In the genomic region with DNA sequence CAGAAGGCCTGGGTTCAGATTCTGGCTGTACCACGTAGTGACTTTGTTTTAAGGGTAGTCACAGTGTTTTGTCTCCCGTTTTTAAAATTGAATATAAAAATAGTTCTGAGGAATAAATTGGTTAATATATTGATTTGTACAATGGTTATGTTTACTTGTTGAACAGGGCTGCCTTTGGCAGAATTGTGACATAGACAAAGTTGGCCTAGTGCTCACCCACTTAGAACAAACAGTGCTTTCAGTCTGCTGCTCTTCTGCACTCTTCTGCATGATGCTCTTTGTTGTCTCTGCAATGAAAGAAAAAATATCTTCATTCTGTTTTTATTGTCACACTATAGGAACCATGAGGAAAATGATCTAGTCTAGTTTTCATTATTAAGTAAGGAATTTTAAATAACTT, we compare ENCODE assay signal across 28 mouse cellular contexts. TPM values are rescaled to one million over a fixed set of nuclear protein-coding genes. Genes with fewer than 3 reads are reported as not detected.
A peak's percentile ranks its signal among the peaks of the same experiment; 100 is the strongest.
DNase-seq lines count a peak whose midpoint lies in the region; ATAC-seq and TF ChIP-seq lines count a peak whose summit lies in the region.
"Had no signal": no experiment of that assay in that cellular context is flagged by ENCODE, and none has a peak within 500 bp of the region (broad histone marks: within the 10 kb centered on the region; RNA-seq: fewer than 3 reads in every experiment).

No protein-coding gene starts in this region.

- TF ChIP-seq CTCF in liver, postnatal 0 days (IDR thresholded peaks at IDR 0.05; ENCODE audit: low read depth): no peak
- TF ChIP-seq CTCF in forebrain, postnatal 0 days (IDR thresholded peaks at IDR 0.05; ENCODE audit: low read depth): no peak

- peak; percentile 6 for DNase-seq in layer of hippocampus, adult 9-11 months
- no peak for DNase-seq in layer of hippocampus, adult 8-10 months (ENCODE audit: low spot score in 2 of 2)
- no peak for DNase-seq in liver
- DNase-seq in liver, postnatal 0 days: no peak
- no peak for DNase-seq in forebrain, postnatal 0 days
- DNase-seq: adrenal gland, adult 2 months; adrenal gland, postnatal 14 days; cerebellum, adult 11-12 months; cerebellum, adult 8-10 months; cerebellum, postnatal 10 days; cerebellum, postnatal 36 days; embryo, embryonic 11 days; gastrocnemius, postnatal 10 days; gastrocnemius, postnatal 36 days; heart, adult 2 months; heart, postnatal 14 days; heart, postnatal 4 days had no signal

- 67% methylated on average over 2 of the region's 2 CpGs for WGBS in liver, embryonic 15.5 days (ENCODE audit: insufficient replicate concordance)
- 64% methylated on average over 2 of the region's 2 CpGs for WGBS in liver, postnatal 0 days (ENCODE audit: insufficient replicate concordance)
- 92% methylated on average over 2 of the region's 2 CpGs for WGBS in forebrain, postnatal 0 days

- H3K27me3 ChIP-seq in liver, embryonic 15.5 days: no peaks in the 10 kb centered on the region
- no peaks in the 10 kb centered on the region for H3K27me3 ChIP-seq in liver, postnatal 0 days (ENCODE audit: insufficient read depth, low read length)
- H3K27me3 ChIP-seq in forebrain, postnatal 0 days (ENCODE audit: insufficient read depth, low read length): no peaks in the 10 kb centered on the region
- H3K27me3 ChIP-seq: embryonic facial prominence, embryonic 13.5 days; forebrain, embryonic 12.5 days; heart, embryonic 13.5 days had no signal

- ATAC-seq in liver, embryonic 15.5 days (ENCODE audit: insufficient read depth): peak; percentile 62
- peak; percentile 90 for ATAC-seq in liver, postnatal 0 days
- no peak for ATAC-seq in forebrain, postnatal 0 days
- ATAC-seq: CD4-positive, CD25-positive, alpha-beta regulatory T cell, adult 4 months; forebrain, embryonic 16.5 days; hindbrain, postnatal 0 days had no signal

- no peak overlapping the region for H3K4me3 ChIP-seq in liver, embryonic 15.5 days (replicated peaks)
- no peak overlapping the region for H3K4me3 ChIP-seq in liver, postnatal 0 days (ENCODE audit: low read depth, low read length)
- no peak overlapping the region for H3K4me3 ChIP-seq in forebrain, postnatal 0 days (ENCODE audit: low read depth, low read length)
- H3K4me3 ChIP-seq: embryonic facial prominence, embryonic 10.5 days; embryonic facial prominence, embryonic 13.5 days; erythroblast, embryonic 14.5 days; forebrain, embryonic 12.5 days; heart, adult 2 months; heart, embryonic 10.5 days; heart, embryonic 13.5 days had no signal

- no peaks in the 10 kb centered on the region for H3K9me3 ChIP-seq in liver, embryonic 15.5 days (replicated peaks)
- H3K9me3 ChIP-seq in liver, postnatal 0 days (ENCODE audit: low read length): no peaks in the 10 kb centered on the region
- no peaks in the 10 kb centered on the region for H3K9me3 ChIP-seq in forebrain, postnatal 0 days (ENCODE audit: low read length)
- H3K9me3 ChIP-seq: embryonic facial prominence, embryonic 10.5 days; embryonic facial prominence, embryonic 13.5 days; forebrain, embryonic 12.5 days; heart, embryonic 10.5 days; heart, embryonic 13.5 days had no signal

- no peak overlapping the region for H3K9ac ChIP-seq in liver, embryonic 15.5 days
- H3K9ac ChIP-seq in liver, postnatal 0 days (replicated peaks): no peak overlapping the region
- no peak overlapping the region for H3K9ac ChIP-seq in forebrain, postnatal 0 days
- H3K9ac ChIP-seq: embryonic facial prominence, embryonic 13.5 days; forebrain, embryonic 12.5 days; heart, embryonic 13.5 days; hindbrain, embryonic 14.5 days had no signal

- TF ChIP-seq EP300 in liver, postnatal 0 days (IDR thresholded peaks at IDR 0.05; ENCODE audit: low read depth): peak; percentile 73

- no peaks in the 10 kb centered on the region for H3K36me3 ChIP-seq in liver, embryonic 15.5 days (replicated peaks)
- no peaks in the 10 kb centered on the region for H3K36me3 ChIP-seq in liver, postnatal 0 days (replicated peaks; ENCODE audit: insufficient read depth, low read length)
- no peaks in the 10 kb centered on the region for H3K36me3 ChIP-seq in forebrain, postnatal 0 days (ENCODE audit: insufficient read depth)
- H3K36me3 ChIP-seq: embryonic facial prominence, embryonic 10.5 days; embryonic facial prominence, embryonic 13.5 days; forebrain, embryonic 12.5 days; heart, embryonic 10.5 days; heart, embryonic 13.5 days had no signal

- peaks cover 15% of the 10 kb centered on the region; the same call in 1 of the 2 replicates for H3K4me1 ChIP-seq in liver, embryonic 15.5 days (replicated peaks)
- peaks cover 2% of the 10 kb centered on the region; the same call in 1 of the 2 replicates for H3K4me1 ChIP-seq in liver, postnatal 0 days (ENCODE audit: insufficient read depth)
- H3K4me1 ChIP-seq in forebrain, postnatal 0 days (ENCODE audit: insufficient read depth): no peaks in the 10 kb centered on the region
- H3K4me1 ChIP-seq: embryonic facial prominence, embryonic 10.5 days; forebrain, embryonic 12.5 days; heart, embryonic 10.5 days had no signal

- H3K4me2 ChIP-seq in liver, embryonic 15.5 days: peak overlapping the region; percentile 10; the same call in 1 of the 2 replicates
- no peak overlapping the region; the same call in 1 of the 2 replicates for H3K4me2 ChIP-seq in liver, postnatal 0 days (ENCODE audit: low read depth, low read length)
- no peak overlapping the region for H3K4me2 ChIP-seq in forebrain, postnatal 0 days (ENCODE audit: low read depth)
- H3K4me2 ChIP-seq: embryonic facial prominence, embryonic 13.5 days; forebrain, embryonic 12.5 days; heart, embryonic 13.5 days; hindbrain, embryonic 14.5 days had no signal

- no peak overlapping the region; the same call in 1 of the 2 replicates for H3K27ac ChIP-seq in liver, embryonic 15.5 days (replicated peaks)
- peak overlapping the region; percentile 76 for H3K27ac ChIP-seq in liver, postnatal 0 days (ENCODE audit: low read depth)
- no peak overlapping the region for H3K27ac ChIP-seq in forebrain, postnatal 0 days (ENCODE audit: low read depth, low read length)
- H3K27ac ChIP-seq: embryonic facial prominence, embryonic 10.5 days; embryonic facial prominence, embryonic 13.5 days; forebrain, embryonic 12.5 days; heart, adult 2 months; heart, embryonic 10.5 days; heart, embryonic 13.5 days; hindbrain, embryonic 14.5 days; hindbrain, postnatal 0 days had no signal

RNA-seq across cellular contexts. Expression of gene Zranb1, which starts 8.2 kb away (rescaled TPM):
- 10 to 100 TPM; 42.1 to 46.7 (median 44.4) TPM for total RNA-seq in layer of hippocampus, adult 8-10 months (2022)
- polyA plus RNA-seq in liver, embryonic 15.5 days (2015; fragmentation: Nextera tagmentation; extraction: Ambion mirVana): 6.4 and 6.8 TPM in 2 replicates
- 10.0 and 11.6 TPM in 2 replicates for polyA plus RNA-seq in liver, postnatal 0 days (2015; fragmentation: Nextera tagmentation; extraction: Ambion mirVana)
- total RNA-seq in forebrain, postnatal 0 days (2014; rRNA removed): 84.4 and 90.1 TPM in 2 replicates
- 23.6 and 25.7 TPM in 2 replicates for polyA plus RNA-seq in forebrain, postnatal 0 days (2015; fragmentation: Nextera tagmentation; extraction: Ambion mirVana)
